Mouse (Mus musculus): ENCODE measurements around the gene Foxn1. TPM values are rescaled to one million over a fixed set of nuclear protein-coding genes. Genes with fewer than 3 reads are reported as not detected.

Gene Foxn1
- polyA plus RNA-seq, 1 experiment from 2014 or later = 0.64 TPM

DNA sequence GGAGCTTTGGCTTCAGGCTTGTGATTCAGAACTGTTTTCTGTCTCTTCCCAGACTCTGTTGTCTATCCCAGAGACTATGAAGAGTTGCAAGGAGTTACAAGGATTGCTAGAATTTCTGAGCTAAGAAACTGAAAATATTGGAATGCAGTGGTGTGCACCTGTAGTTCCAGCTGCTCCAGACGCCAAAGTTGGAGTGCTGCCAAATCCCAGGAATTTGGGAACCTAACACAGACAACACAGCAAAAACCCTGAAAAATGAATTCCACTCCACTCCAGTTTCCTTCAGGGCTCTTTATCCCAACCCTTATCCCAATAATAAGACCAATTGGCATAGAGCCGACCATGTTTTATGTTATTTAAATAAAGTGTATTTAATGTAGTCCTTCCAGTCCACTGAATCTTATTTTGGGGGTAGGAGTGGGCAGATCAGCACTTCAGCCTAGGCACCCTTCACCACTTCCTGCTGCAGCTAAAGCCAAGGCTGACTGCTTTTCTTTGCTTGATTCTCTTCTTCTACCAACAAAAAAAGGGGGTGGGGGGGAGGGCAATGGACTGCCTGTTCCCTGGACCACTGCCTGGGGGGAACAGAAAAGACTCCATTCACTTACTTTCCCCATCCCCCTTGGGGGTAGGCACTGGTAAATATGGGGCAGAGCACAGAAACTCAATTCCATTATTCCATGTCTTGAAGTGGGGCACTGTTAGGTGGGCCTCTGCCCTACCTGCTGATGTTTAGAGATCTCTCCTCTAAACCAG is 64.1 kb downstream of the Foxn1 start:
- peak; percentile 16; the same call in 1 of the 2 replicates for ATAC-seq (ENCODE audit: insufficient number of reproducible peaks, insufficient read depth, low FRiP score, low read depth)
- WGBS = 40% methylated on average over 2 of the region's 2 CpGs
- H3K27ac ChIP-seq (ENCODE audit: low read length) = peak overlapping the region; percentile 63; the same call in 1 of the 2 replicates

DNA sequence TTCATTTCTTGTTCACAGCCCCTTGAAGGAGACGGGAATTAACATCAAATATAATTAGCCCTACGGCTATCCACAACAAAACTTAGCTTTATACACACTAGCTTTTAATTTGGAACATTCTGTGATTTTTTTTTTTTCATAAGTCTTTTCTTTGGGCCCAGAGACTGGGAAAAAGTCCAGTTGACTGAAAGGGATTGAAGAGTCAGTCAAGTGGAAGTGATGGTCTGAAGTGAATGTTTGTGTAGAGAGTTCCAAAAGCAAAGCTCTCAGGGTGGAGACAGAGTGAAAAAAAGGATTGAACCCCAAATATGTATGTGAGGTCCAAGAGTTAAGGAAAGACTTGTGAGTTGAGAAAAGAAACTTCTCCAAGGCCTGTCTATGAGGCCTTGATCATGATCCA is 67.9 kb downstream of the Foxn1 start:
- Histone ChIP-seq H3K9ac (replicated peaks; ENCODE audit: low read depth, low read length) (no peak overlapping the region), H3K27me3 (ENCODE audit: control insufficient read depth, insufficient read depth, low read length) (no peaks in the 10 kb centered on the region), H3K9me3 (ENCODE audit: control insufficient read depth, low read depth, low read length) (no peaks in the 10 kb centered on the region), H3K27ac (ENCODE audit: low read length) (no peak overlapping the region), H3K4me1 (ENCODE audit: control insufficient read depth, insufficient read depth, low read length) (0 out of 2 replicates have a peak, but pooled peaks cover 6% of the 10 kb centered on the region), H3K4me2 (replicated peaks; ENCODE audit: low read depth, low read length) (no peak overlapping the region), H3K4me3 (ENCODE audit: low read depth, low read length) (no peak overlapping the region), H3K36me3 (ENCODE audit: control insufficient read depth, insufficient read depth, low read length) (peaks cover 72% of the 10 kb centered on the region)
- 91% methylated on average over 2 of the region's 2 CpGs for WGBS
- ATAC-seq (ENCODE audit: insufficient number of reproducible peaks, insufficient read depth, low FRiP score, low read depth) = no peak

More for the DNA sequence above, 64.1 kb downstream of the Foxn1 start:
- Histone ChIP-seq H3K9me3 (ENCODE audit: control insufficient read depth, low read depth, low read length) (no peaks in the 10 kb centered on the region), H3K4me1 (ENCODE audit: control insufficient read depth, insufficient read depth, low read length) (0 out of 2 replicates have a peak, but pooled peaks cover 6% of the 10 kb centered on the region), H3K4me2 (replicated peaks; ENCODE audit: low read depth, low read length) (peak overlapping the region; percentile 22; the same call in 1 of the 2 replicates), H3K36me3 (ENCODE audit: control insufficient read depth, insufficient read depth, low read length) (peaks cover 39% of the 10 kb centered on the region), H3K4me3 (ENCODE audit: low read depth, low read length) (no peak overlapping the region), H3K9ac (replicated peaks; ENCODE audit: low read depth, low read length) (no peak overlapping the region), H3K27me3 (ENCODE audit: control insufficient read depth, insufficient read depth, low read length) (no peaks in the 10 kb centered on the region)

DNA sequence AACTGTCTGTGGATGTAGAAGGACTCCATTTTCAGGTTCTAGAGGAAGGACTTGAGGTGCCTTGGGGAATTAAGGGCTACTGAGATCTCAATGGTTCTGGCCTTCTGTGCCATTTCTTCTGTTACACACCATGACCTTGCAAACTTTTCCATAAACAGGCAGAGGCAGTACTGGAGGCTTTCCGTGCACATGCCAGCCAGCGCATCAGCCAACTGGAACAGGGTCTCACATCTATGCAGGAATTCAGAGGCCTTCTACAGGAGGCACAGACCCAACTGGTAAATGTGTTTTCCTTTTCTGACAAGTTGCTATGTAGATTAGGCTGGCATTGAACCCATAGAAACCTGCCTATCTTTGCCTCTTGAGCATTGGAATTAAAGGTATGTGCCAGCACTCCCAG is 72.7 kb downstream of the Foxn1 start:
- Histone ChIP-seq H3K4me1 (ENCODE audit: control insufficient read depth, insufficient read depth, low read length) (no peaks in the 10 kb centered on the region), H3K36me3 (ENCODE audit: control insufficient read depth, insufficient read depth, low read length) (peaks cover 71% of the 10 kb centered on the region), H3K27me3 (ENCODE audit: control insufficient read depth, insufficient read depth, low read length) (no peaks in the 10 kb centered on the region), H3K9ac (replicated peaks; ENCODE audit: low read depth, low read length) (no peak overlapping the region), H3K4me2 (replicated peaks; ENCODE audit: low read depth, low read length) (no peak overlapping the region), H3K27ac (ENCODE audit: low read length) (no peak overlapping the region), H3K9me3 (ENCODE audit: control insufficient read depth, low read depth, low read length) (no peaks in the 10 kb centered on the region), H3K4me3 (ENCODE audit: low read depth, low read length) (no peak overlapping the region)
- WGBS = 92% methylated on average over 2 of the region's 2 CpGs
- no peak for ATAC-seq (ENCODE audit: insufficient number of reproducible peaks, insufficient read depth, low FRiP score, low read depth)

DNA sequence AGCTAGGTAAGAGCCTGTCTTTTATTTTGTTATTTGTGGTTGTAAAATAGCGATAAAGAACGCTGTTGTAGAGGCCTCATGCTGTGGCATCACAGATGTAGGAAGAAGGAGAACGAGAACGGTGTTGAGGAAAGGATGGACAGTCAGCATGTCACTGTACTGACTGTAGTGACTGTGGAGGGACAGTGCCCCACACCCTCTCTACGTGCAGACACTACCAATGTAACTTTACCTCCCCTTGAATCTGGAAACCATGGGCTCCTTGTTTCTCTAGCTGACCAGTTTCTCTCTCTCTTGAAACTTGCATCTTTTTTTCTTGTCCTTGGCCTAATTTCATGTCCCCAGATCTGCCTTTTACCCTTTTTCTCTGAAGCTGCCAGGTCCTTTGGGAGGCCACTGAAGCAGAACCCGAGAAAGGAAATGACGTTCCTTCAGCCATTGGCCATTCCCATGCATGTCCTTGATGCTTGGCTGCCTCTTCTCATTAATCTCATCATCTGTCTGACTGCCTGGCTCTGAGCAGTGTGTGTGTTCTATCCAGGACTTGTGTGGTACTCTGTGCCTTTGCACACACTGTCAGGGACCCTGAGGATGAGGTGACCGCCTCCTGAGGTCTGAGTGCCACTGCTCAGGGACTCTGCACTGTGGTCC is 75.4 kb downstream of the Foxn1 start:
- ATAC-seq (ENCODE audit: insufficient number of reproducible peaks, insufficient read depth, low FRiP score, low read depth) = no peak
- Histone ChIP-seq H3K27me3 (ENCODE audit: control insufficient read depth, insufficient read depth, low read length) (no peaks in the 10 kb centered on the region), H3K36me3 (ENCODE audit: control insufficient read depth, insufficient read depth, low read length) (peaks cover 60% of the 10 kb centered on the region), H3K4me3 (ENCODE audit: low read depth, low read length) (no peak overlapping the region), H3K4me2 (replicated peaks; ENCODE audit: low read depth, low read length) (no peak overlapping the region), H3K9me3 (ENCODE audit: control insufficient read depth, low read depth, low read length) (no peaks in the 10 kb centered on the region), H3K27ac (ENCODE audit: low read length) (no peak overlapping the region), H3K4me1 (ENCODE audit: control insufficient read depth, insufficient read depth, low read length) (no peaks in the 10 kb centered on the region), H3K9ac (replicated peaks; ENCODE audit: low read depth, low read length) (no peak overlapping the region)
- WGBS = 95% methylated on average over 8 of the region's 8 CpGs

Other genes with a start within 250 kb of the Foxn1 start
- gene Traf4, start 221.0 kb downstream of the Foxn1 start, polyA plus RNA-seq (2014; fragmentation: Nextera tagmentation; extraction: Ambion mirVana) = 53.5 and 54.7 TPM in 2 replicates
- 16.0 and 17.4 TPM in 2 replicates for gene Nek8, start 209.9 kb downstream of the Foxn1 start, polyA plus RNA-seq (2014; fragmentation: Nextera tagmentation; extraction: Ambion mirVana)
- gene Tlcd1, start 209.8 kb downstream of the Foxn1 start, polyA plus RNA-seq (2014; fragmentation: Nextera tagmentation; extraction: Ambion mirVana) = 27.1 and 28.0 TPM in 2 replicates
- 1,708 and 1,741 TPM in 2 replicates for gene Rpl23a, start 203.0 kb downstream of the Foxn1 start, polyA plus RNA-seq (2014; fragmentation: Nextera tagmentation; extraction: Ambion mirVana)
- gene Rab34, start 198.1 kb downstream of the Foxn1 start, polyA plus RNA-seq (2014; fragmentation: Nextera tagmentation; extraction: Ambion mirVana) = 156 and 171 TPM in 2 replicates
- gene Proca1, start 193.2 kb downstream of the Foxn1 start, polyA plus RNA-seq (2014; fragmentation: Nextera tagmentation; extraction: Ambion mirVana) = 2.7 and 3.3 TPM in 2 replicates
- gene Sdf2, start 140.8 kb downstream of the Foxn1 start, polyA plus RNA-seq (2014; fragmentation: Nextera tagmentation; extraction: Ambion mirVana) = 101 and 102 TPM in 2 replicates
- 25.3 and 26.2 TPM in 2 replicates for gene Supt6, start 140.6 kb downstream of the Foxn1 start, polyA plus RNA-seq (2014; fragmentation: Nextera tagmentation; extraction: Ambion mirVana)
- gene 2610507B11Rik, start 124.8 kb downstream of the Foxn1 start, polyA plus RNA-seq (2014; fragmentation: Nextera tagmentation; extraction: Ambion mirVana) = 98.3 and 98.7 TPM in 2 replicates
- gene BC030499, start 95.7 kb downstream of the Foxn1 start, polyA plus RNA-seq (2014; fragmentation: Nextera tagmentation; extraction: Ambion mirVana) = 0.17 and 0.32 TPM in 2 replicates
- 40.5 and 44.6 TPM in 2 replicates for gene Spag5, start 85.0 kb downstream of the Foxn1 start, polyA plus RNA-seq (2014; fragmentation: Nextera tagmentation; extraction: Ambion mirVana)
- 18.8 and 21.2 TPM in 2 replicates for gene Aldoc, start 63.6 kb downstream of the Foxn1 start, polyA plus RNA-seq (2014; fragmentation: Nextera tagmentation; extraction: Ambion mirVana)
- 67.7 and 69.8 TPM in 2 replicates for gene Pigs, start 58.1 kb downstream of the Foxn1 start, polyA plus RNA-seq (2014; fragmentation: Nextera tagmentation; extraction: Ambion mirVana)
- 45.9 and 47.5 TPM in 2 replicates for gene Unc119, start 43.1 kb downstream of the Foxn1 start, polyA plus RNA-seq (2014; fragmentation: Nextera tagmentation; extraction: Ambion mirVana)
- gene Slc13a2, start 35.7 kb upstream of the Foxn1 start, polyA plus RNA-seq (2014; fragmentation: Nextera tagmentation; extraction: Ambion mirVana) = 0.10 TPM in 2 replicates
- gene Slc46a1, start 79.1 kb upstream of the Foxn1 start, polyA plus RNA-seq (2014; fragmentation: Nextera tagmentation; extraction: Ambion mirVana) = 12.9 and 14.3 TPM in 2 replicates
- gene Sarm1, start 111.2 kb upstream of the Foxn1 start, polyA plus RNA-seq (2014; fragmentation: Nextera tagmentation; extraction: Ambion mirVana) = 2.1 and 3.6 TPM in 2 replicates
- 0.81 and 5.4 TPM in 2 replicates for gene Vtn, start 112.5 kb upstream of the Foxn1 start, polyA plus RNA-seq (2014; fragmentation: Nextera tagmentation; extraction: Ambion mirVana)
- gene Sebox, start 116.9 kb upstream of the Foxn1 start, polyA plus RNA-seq (2014; fragmentation: Nextera tagmentation; extraction: Ambion mirVana) = not detected in 2 replicates
- 52.1 and 52.9 TPM in 2 replicates for gene Tmem199, start 125.6 kb upstream of the Foxn1 start, polyA plus RNA-seq (2014; fragmentation: Nextera tagmentation; extraction: Ambion mirVana)
- 131 and 135 TPM in 2 replicates for gene Poldip2, start 125.6 kb upstream of the Foxn1 start, polyA plus RNA-seq (2014; fragmentation: Nextera tagmentation; extraction: Ambion mirVana)
- 81.2 and 82.9 TPM in 2 replicates for gene Tnfaip1, start 149.8 kb upstream of the Foxn1 start, polyA plus RNA-seq (2014; fragmentation: Nextera tagmentation; extraction: Ambion mirVana)
- gene Ift20, start 149.8 kb upstream of the Foxn1 start, polyA plus RNA-seq (2014; fragmentation: Nextera tagmentation; extraction: Ambion mirVana) = 126 and 142 TPM in 2 replicates
- gene Tmem97, start 164.2 kb upstream of the Foxn1 start, polyA plus RNA-seq (2014; fragmentation: Nextera tagmentation; extraction: Ambion mirVana) = 88.5 and 113 TPM in 2 replicates